Mouse (Mus musculus): Measurements from ENCODE around the gene Fes. TPM values are rescaled to one million over a fixed set of nuclear protein-coding genes. Genes with fewer than 3 reads are reported as not detected.

Fes gene
- total and polyA plus RNA-seq, 2 experiments from 2014 or later: 3.1 to 4.3 TPM

DNA sequence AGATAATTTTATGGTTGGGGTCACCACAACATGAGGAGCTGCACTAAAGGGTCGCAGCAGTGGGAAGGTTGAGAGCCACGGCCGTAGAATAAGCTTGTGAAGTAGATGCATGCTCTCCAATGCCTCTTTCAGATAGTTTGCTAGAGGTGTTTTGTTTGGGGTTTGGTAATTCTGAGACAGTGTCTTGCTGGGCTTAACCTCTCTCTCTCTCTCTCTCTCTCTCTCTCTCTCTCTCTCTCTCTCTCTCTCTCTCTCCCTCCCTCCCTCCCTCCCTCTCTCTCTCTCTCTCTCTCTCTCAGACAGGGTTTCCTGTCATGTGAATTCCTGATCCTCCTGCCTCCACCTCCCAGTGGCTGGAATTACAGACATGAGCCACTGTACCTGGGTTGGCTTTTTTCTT lies 13.0 kb downstream of the Fes start:
- no peak for TF ChIP-seq CTCF (IDR thresholded peaks at IDR 0.05)
- Histone ChIP-seq H3K36me3 (ENCODE audit: insufficient read depth, low read length) (no peaks in the 10 kb centered on the region), H3K9me3 (ENCODE audit: low read length) (no peaks in the 10 kb centered on the region), H3K4me2 (ENCODE audit: low read depth, low read length, poor library complexity, severe bottlenecking) (no peak overlapping the region), H3K27ac (ENCODE audit: low read depth, low read length) (no peak overlapping the region), H3K27me3 (ENCODE audit: insufficient read depth, low read length) (no peaks in the 10 kb centered on the region), H3K4me1 (ENCODE audit: insufficient read depth, low read length) (0 out of 2 replicates have a peak, but pooled peaks cover 5% of the 10 kb centered on the region), H3K9ac (replicated peaks; ENCODE audit: low read length, poor library complexity, severe bottlenecking) (no peak overlapping the region), H3K4me3 (ENCODE audit: low read depth, low read length) (no peak overlapping the region)
- ATAC-seq (ENCODE audit: low FRiP score): no peak
- 88% methylated on average over 3 of the region's 3 CpGs for WGBS
- DNase-seq (ENCODE audit: low spot score): no peak

GRCm38 (mm10) chr7:80374280-80374679 lies 13.5 kb downstream of the Fes start:
- H3K27me3 ChIP-seq (ENCODE audit: insufficient read depth, low read length): no peaks in the 10 kb centered on the region
- H3K27ac ChIP-seq (ENCODE audit: low read depth, low read length): no peak overlapping the region
- no peak overlapping the region for H3K4me3 ChIP-seq (ENCODE audit: low read depth, low read length)
- H3K4me2 ChIP-seq (ENCODE audit: low read depth, low read length, poor library complexity, severe bottlenecking): no peak overlapping the region
- TF ChIP-seq CTCF (IDR thresholded peaks at IDR 0.05): no peak
- H3K9ac ChIP-seq (replicated peaks; ENCODE audit: low read length, poor library complexity, severe bottlenecking): no peak overlapping the region
- WGBS: 57% methylated on average over 3 of the region's 3 CpGs
- H3K4me1 ChIP-seq (ENCODE audit: insufficient read depth, low read length): peaks cover 6% of the 10 kb centered on the region; the same call in 1 of the 2 replicates
- ATAC-seq (ENCODE audit: low FRiP score) (no peak), DNase-seq (ENCODE audit: low spot score) (no peak)
- no peaks in the 10 kb centered on the region for H3K36me3 ChIP-seq (ENCODE audit: insufficient read depth, low read length)
- no peaks in the 10 kb centered on the region for H3K9me3 ChIP-seq (ENCODE audit: low read length)

- Histone ChIP-seq H3K4me3 (ENCODE audit: low read depth, low read length) (no peak overlapping the region), H3K27me3 (ENCODE audit: insufficient read depth, low read length) (no peaks in the 10 kb centered on the region), H3K4me1 (ENCODE audit: insufficient read depth, low read length) (peaks cover 8% of the 10 kb centered on the region; the same call in 1 of the 2 replicates), H3K9ac (replicated peaks; ENCODE audit: low read length, poor library complexity, severe bottlenecking) (no peak overlapping the region), H3K36me3 (ENCODE audit: insufficient read depth, low read length) (no peaks in the 10 kb centered on the region), H3K27ac (ENCODE audit: low read depth, low read length) (no peak overlapping the region), H3K4me2 (ENCODE audit: low read depth, low read length, poor library complexity, severe bottlenecking) (no peak overlapping the region), H3K9me3 (ENCODE audit: low read length) (no peaks in the 10 kb centered on the region)
- no peak for TF ChIP-seq CTCF (IDR thresholded peaks at IDR 0.05)
- 73% methylated on average over 12 of the region's 12 CpGs for WGBS
- DNase-seq (ENCODE audit: low spot score): no peak
- ATAC-seq (ENCODE audit: low FRiP score): no peak
Measured at GRCm38 (mm10) chr7:80373850-80374249, 13.9 kb downstream of the Fes start.

DNA sequence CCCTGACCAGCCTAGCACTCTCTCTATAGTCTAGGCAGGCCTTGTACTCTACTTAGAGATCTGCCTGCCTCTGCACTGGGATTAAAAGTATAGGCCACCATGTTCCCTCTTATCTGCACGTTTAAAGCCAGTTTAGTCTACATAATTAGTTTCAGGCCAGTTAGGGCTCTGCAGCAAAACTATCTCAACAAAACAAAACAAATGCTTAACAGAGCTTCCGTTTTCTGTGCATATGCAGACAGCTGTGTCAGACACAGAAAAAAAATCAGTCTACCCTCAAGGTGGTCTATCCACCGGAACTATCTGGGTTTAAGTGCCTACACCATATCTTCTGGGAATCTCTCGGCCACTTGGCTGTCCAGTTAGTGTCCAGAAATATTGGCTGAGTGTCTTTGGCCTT lies 14.4 kb downstream of the Fes start:
- no peak for DNase-seq (ENCODE audit: low spot score)
- WGBS: 83% methylated on average over 4 of the region's 4 CpGs
- Histone ChIP-seq H3K4me3 (ENCODE audit: low read depth, low read length) (no peak overlapping the region), H3K27me3 (ENCODE audit: insufficient read depth, low read length) (no peaks in the 10 kb centered on the region), H3K9me3 (ENCODE audit: low read length) (no peaks in the 10 kb centered on the region), H3K4me1 (ENCODE audit: insufficient read depth, low read length) (peaks cover 8% of the 10 kb centered on the region; the same call in 1 of the 2 replicates), H3K4me2 (ENCODE audit: low read depth, low read length, poor library complexity, severe bottlenecking) (no peak overlapping the region), H3K36me3 (ENCODE audit: insufficient read depth, low read length) (peaks cover 3% of the 10 kb centered on the region; the same call in 1 of the 2 replicates), H3K9ac (replicated peaks; ENCODE audit: low read length, poor library complexity, severe bottlenecking) (no peak overlapping the region), H3K27ac (ENCODE audit: low read depth, low read length) (no peak overlapping the region)
- no peak for ATAC-seq (ENCODE audit: low FRiP score)
- TF ChIP-seq CTCF (IDR thresholded peaks at IDR 0.05): no peak

- Histone ChIP-seq H3K9ac (replicated peaks; ENCODE audit: low read length, poor library complexity, severe bottlenecking) (no peak overlapping the region), H3K9me3 (ENCODE audit: low read length) (no peaks in the 10 kb centered on the region), H3K4me2 (ENCODE audit: low read depth, low read length, poor library complexity, severe bottlenecking) (no peak overlapping the region), H3K27ac (ENCODE audit: low read depth, low read length) (no peak overlapping the region), H3K4me3 (ENCODE audit: low read depth, low read length) (no peak overlapping the region), H3K27me3 (ENCODE audit: insufficient read depth, low read length) (no peaks in the 10 kb centered on the region), H3K4me1 (ENCODE audit: insufficient read depth, low read length) (peaks cover 8% of the 10 kb centered on the region; the same call in 1 of the 2 replicates), H3K36me3 (ENCODE audit: insufficient read depth, low read length) (peaks cover 8% of the 10 kb centered on the region)
- ATAC-seq (ENCODE audit: low FRiP score) (no peak), DNase-seq (ENCODE audit: low spot score) (no peak)
- TF ChIP-seq CTCF (IDR thresholded peaks at IDR 0.05): no peak
- WGBS: 66% methylated on average over 2 of the region's 2 CpGs
Measured at GRCm38 (mm10) chr7:80372667-80373066, 15.1 kb downstream of the Fes start.

GRCm38 (mm10) chr7:80372166-80372565 lies 15.6 kb downstream of the Fes start:
- 81% methylated on average over 3 of the region's 3 CpGs for WGBS
- no peak for TF ChIP-seq CTCF (IDR thresholded peaks at IDR 0.05)
- Histone ChIP-seq H3K27ac (ENCODE audit: low read depth, low read length) (no peak overlapping the region), H3K9ac (replicated peaks; ENCODE audit: low read length, poor library complexity, severe bottlenecking) (no peak overlapping the region), H3K36me3 (ENCODE audit: insufficient read depth, low read length) (peaks cover 13% of the 10 kb centered on the region), H3K9me3 (ENCODE audit: low read length) (no peaks in the 10 kb centered on the region), H3K4me2 (ENCODE audit: low read depth, low read length, poor library complexity, severe bottlenecking) (no peak overlapping the region), H3K4me1 (ENCODE audit: insufficient read depth, low read length) (peaks cover 8% of the 10 kb centered on the region; the same call in 1 of the 2 replicates), H3K4me3 (ENCODE audit: low read depth, low read length) (no peak overlapping the region), H3K27me3 (ENCODE audit: insufficient read depth, low read length) (no peaks in the 10 kb centered on the region)
- ATAC-seq (ENCODE audit: low FRiP score) (no peak), DNase-seq (ENCODE audit: low spot score) (no peak)

Measured in midbrain, postnatal 0 days (tissue).